Mouse (Mus musculus) heart, adult 2 months (tissue): Measurements from ENCODE around the gene Gm49405.

Source experiments
- CTCF ChIP-seq: fragments of 200-600 bp; IDR thresholded peaks from 2 replicates; pipeline ENCODE4 v1.8.1; 2022; ENCODE audit warnings: antibody characterized with exemption, mild to moderate bottlenecking, moderate library complexity
- POLR2A ChIP-seq: fragments of 200-500 bp; IDR thresholded peaks from 2 replicates; pipeline ENCODE4 v1.6.1; 2011; ENCODE audit warnings: mild to moderate bottlenecking, low read depth, low read length, control low read depth; ENCODE audit not compliant: insufficient read depth

GRCm38 (mm10) chr19:3951461-3951860 is 49.0 kb upstream of the Gm49405 start:
- TF ChIP-seq POLR2A: no peak
- no peak for TF ChIP-seq CTCF
